Mouse (Mus musculus) heart, adult 2 months (tissue): ENCODE data around the gene Acads. TPM values are rescaled to one million over a fixed set of nuclear protein-coding genes. Genes with fewer than 3 reads are reported as not detected.

Source experiments
- DNase-seq, 2 experiments: peaks; one replicate each; pipeline ENCODE4 v3.0.0; 2021
- H3K27ac ChIP-seq: fragments of 200-600 bp; 2 replicates; pipeline ENCODE4 v1.8.1; 2022
- H3K27me3 ChIP-seq: fragments of 200-500 bp; 2 replicates; pipeline ENCODE4 v1.6.1; 2012; ENCODE audit warnings: mild to moderate bottlenecking, low read length, inconsistent platforms, mixed read lengths; ENCODE audit not compliant: control insufficient read depth, insufficient read depth
- H3K36me3 ChIP-seq: fragments of 200-500 bp; 2 replicates; pipeline ENCODE4 v1.6.1; 2012; ENCODE audit warnings: low read length, inconsistent platforms; ENCODE audit not compliant: control insufficient read depth, insufficient read depth
- H3K4me1 ChIP-seq: fragments of 200-500 bp; 2 replicates; pipeline ENCODE4 v1.6.1; 2011; ENCODE audit warnings: low read length; ENCODE audit not compliant: control insufficient read depth, insufficient read depth
- H3K4me3 ChIP-seq: fragments of 200-600 bp; 2 replicates; pipeline ENCODE4 v1.8.1; 2022
- H3K79me2 ChIP-seq: fragments of 200-500 bp; replicated peaks from 2 replicates; pipeline ENCODE4 v1.6.1; 2012; ENCODE audit warnings: mild to moderate bottlenecking, inconsistent platforms, low read length, moderate library complexity, mixed read lengths; ENCODE audit not compliant: control insufficient read depth, insufficient read depth
- H3K9ac ChIP-seq: fragments of 200-500 bp; 2 replicates; pipeline ENCODE4 v1.6.1; 2012; ENCODE audit warnings: low read depth, mild to moderate bottlenecking, control low read depth, inconsistent platforms, low read length, mixed read lengths
- CTCF ChIP-seq: fragments of 200-600 bp; IDR thresholded peaks from 2 replicates; pipeline ENCODE4 v1.8.1; 2022; ENCODE audit warnings: antibody characterized with exemption, mild to moderate bottlenecking, moderate library complexity
- EP300 ChIP-seq: fragments of 200-500 bp; IDR thresholded peaks from 2 replicates; pipeline ENCODE4 v1.6.1; 2011; ENCODE audit warnings: low read depth, low read length, control low read depth; ENCODE audit not compliant: insufficient read depth
- POLR2A ChIP-seq: fragments of 200-500 bp; IDR thresholded peaks from 2 replicates; pipeline ENCODE4 v1.6.1; 2011; ENCODE audit warnings: mild to moderate bottlenecking, low read depth, low read length, control low read depth; ENCODE audit not compliant: insufficient read depth
- WGBS: fragments of 180-500 bp; shearing (Covaris S2); methylation state at CpG from one replicate; pipeline ENCODE4 v1.1.7; 2018; 5-methylcytosine and 5-hydroxymethylcytosine counted together
- intact Hi-C: fragments of 180-260 bp; cut with DNase I; formaldehyde crosslinking; loops from one replicate; pipeline ENCODE4 v1.15.1; 2025
- polyA plus RNA-seq: library from polyadenylated mRNA; depleted of rRNA; stranded (reverse); fragments of >200 nt; gene quantifications from 2 replicates; pipeline ENCODE4 v1.2.3, GENCODE M21; 2012; rRNA removed
- total RNA-seq, 2 experiments: library from RNA; stranded (reverse); gene quantifications; 2 replicates each; pipeline ENCODE4 v1.2.3; 2021

The Acads gene
- total and polyA plus RNA-seq, 3 experiments: 199 to 256 (median 228) TPM

DNA sequence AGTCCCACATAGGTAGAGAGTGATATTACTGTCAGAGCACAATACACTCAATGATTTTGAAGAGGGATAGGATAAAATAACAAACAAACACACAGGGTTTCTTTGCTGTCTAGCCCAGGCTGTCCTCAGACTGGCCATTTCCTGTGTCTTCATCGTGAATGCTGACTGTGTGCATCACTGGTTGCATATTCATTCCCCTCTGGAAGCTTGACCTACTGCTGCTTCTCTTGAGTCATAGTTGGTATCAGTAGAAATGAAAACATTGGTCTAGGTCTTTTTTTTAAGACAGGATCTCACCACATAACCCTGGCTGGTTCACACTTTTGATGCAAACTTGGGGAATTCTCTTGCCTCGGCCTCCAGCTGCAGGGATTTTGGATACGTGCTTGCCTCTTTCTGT lies 49.5 kb downstream of the Acads start:
- H3K9ac ChIP-seq: no peak overlapping the region
- H3K79me2 ChIP-seq: peaks cover 9% of the 10 kb centered on the region
- TF ChIP-seq CTCF: no peak
- no peak for TF ChIP-seq POLR2A
- no peak for TF ChIP-seq EP300
- DNase-seq: no peak
- H3K4me3 ChIP-seq: no peak overlapping the region
- H3K4me1 ChIP-seq: peaks cover 18% of the 10 kb centered on the region
- H3K27ac ChIP-seq: no peak overlapping the region
- 73% methylated on average over 3 of the region's 3 CpGs for WGBS
- H3K36me3 ChIP-seq: no peaks in the 10 kb centered on the region; the same call in 1 of the 2 replicates
- H3K27me3 ChIP-seq: no peaks in the 10 kb centered on the region
- intact Hi-C loops: no loop called here

DNA sequence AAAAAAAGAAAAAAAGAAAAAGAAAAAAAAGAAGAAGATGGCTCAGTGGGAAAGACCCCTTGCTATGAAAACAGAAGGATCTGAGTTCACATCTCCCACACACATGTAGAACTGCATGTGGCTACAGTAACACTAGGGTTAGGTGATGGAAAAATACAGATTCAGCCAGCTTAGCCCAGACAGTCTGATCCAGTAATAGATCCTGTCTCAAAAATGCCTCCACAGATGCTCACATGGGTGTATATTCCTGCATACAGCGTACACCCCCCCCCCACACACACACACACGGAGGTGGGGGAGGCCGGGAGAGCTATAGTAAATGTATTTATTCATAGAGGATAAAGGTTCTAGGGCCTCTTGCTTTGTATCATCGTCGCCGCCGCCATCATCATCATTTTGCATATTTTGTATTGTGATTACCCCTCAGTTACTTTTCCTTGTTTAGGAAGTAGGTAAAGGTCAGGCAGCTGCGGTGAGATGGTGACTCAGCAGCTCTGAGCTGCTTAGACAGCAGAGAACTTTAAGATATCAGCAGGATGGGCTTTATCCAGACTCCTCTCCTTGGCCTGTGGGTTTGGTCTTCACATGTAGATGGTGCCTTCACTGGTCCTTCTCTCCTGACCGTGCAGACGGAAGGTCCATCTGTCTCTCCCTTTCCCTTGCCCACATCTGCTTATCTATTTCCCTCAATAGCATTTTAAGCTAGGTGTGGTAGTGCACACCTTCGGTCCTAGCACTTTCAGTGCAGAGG lies 50.3 kb downstream of the Acads start:
- DNase-seq: no peak
- no peaks in the 10 kb centered on the region; the same call in 1 of the 2 replicates for H3K36me3 ChIP-seq
- H3K27ac ChIP-seq: no peak overlapping the region
- H3K9ac ChIP-seq: no peak overlapping the region
- intact Hi-C loops: no loop called here
- 80% methylated on average over 11 of the region's 11 CpGs for WGBS
- H3K27me3 ChIP-seq: no peaks in the 10 kb centered on the region
- H3K4me3 ChIP-seq: no peak overlapping the region
- TF ChIP-seq CTCF: no peak
- no peak for TF ChIP-seq POLR2A
- no peak for TF ChIP-seq EP300
- peaks cover 18% of the 10 kb centered on the region for H3K4me1 ChIP-seq
- peaks cover 9% of the 10 kb centered on the region for H3K79me2 ChIP-seq

DNA sequence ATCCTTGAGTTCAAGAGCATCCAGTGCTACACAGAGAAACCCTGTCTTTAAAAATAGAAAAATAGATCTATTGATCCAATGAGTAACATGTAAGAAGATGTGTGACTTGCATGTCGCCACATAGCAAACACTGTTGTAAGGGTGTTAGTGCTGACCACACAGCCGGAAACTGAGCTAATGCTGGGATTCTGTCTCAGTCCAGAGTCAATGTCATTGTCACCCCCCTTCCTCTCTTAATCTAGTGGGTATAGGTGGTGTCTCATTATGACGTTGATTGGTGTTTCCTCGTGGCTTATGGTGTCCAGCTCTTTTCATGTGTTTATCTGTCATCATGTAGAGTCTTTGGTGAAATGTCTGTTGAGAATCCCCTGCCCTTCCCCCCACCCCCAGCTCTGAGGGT lies 52.9 kb downstream of the Acads start:
- WGBS: 47% methylated on average over 4 of the region's 4 CpGs
- peaks cover 12% of the 10 kb centered on the region for H3K4me1 ChIP-seq
- H3K27ac ChIP-seq: no peak overlapping the region
- no peaks in the 10 kb centered on the region; the same call in 1 of the 2 replicates for H3K36me3 ChIP-seq
- DNase-seq: no peak
- no peak overlapping the region for H3K4me3 ChIP-seq
- no peaks in the 10 kb centered on the region for H3K27me3 ChIP-seq
- H3K79me2 ChIP-seq: peaks cover 9% of the 10 kb centered on the region
- intact Hi-C loops: no loop called here
- H3K9ac ChIP-seq: no peak overlapping the region
- TF ChIP-seq EP300 (no peak), CTCF (no peak), POLR2A (no peak)

DNA sequence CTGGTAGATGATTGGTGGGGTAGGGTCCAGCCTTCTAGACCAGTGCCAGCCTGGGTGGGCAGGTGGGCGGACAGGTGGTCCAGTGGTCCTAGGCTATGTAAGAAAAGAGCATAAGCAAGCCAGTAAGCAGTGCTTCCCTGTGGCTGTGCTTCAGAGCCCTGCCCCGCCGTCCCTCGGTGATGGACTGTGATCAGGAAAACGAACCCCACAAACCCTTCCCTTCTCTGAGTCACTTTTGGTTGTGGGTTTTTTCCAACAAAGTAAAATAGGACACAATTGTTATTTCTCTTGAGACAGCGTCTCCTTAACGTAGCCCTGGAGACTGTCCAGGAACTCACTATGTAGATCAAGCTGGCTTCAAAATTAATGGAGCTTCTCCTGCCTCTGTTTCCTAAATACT lies 55.8 kb downstream of the Acads start:
- Histone ChIP-seq H3K4me3 (no peak overlapping the region), H3K79me2 (peaks cover 12% of the 10 kb centered on the region)

DNA sequence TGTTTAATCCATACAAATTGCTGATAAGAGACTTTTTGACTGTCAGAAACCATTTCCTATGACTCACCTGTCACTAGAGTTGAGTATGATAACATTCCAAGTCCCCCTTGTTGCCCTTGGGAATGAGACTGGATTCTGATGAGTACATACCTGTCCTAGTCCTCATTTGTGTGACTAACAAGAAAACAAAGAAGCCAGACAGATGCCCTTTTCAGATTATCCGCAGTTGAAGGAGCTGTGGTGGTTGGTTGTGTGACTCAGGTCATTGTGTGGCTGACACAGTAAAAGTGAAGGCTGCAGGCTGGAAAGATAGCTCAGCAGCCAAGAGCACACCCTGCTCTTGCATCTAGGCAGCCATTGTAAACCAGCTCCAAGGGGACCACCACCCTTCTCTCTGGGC lies 56.6 kb downstream of the Acads start:
- intact Hi-C loops: loop anchor here (5.0 kb wide), 1 partner anchor 50 kb away; the partner anchor contains the start of gene Sppl3
- Histone ChIP-seq H3K27me3 (no peaks in the 10 kb centered on the region), H3K4me1 (peaks cover 10% of the 10 kb centered on the region), H3K36me3 (peaks cover 2% of the 10 kb centered on the region; the same call in 1 of the 2 replicates), H3K9ac (no peak overlapping the region), H3K79me2 (peaks cover 9% of the 10 kb centered on the region), H3K27ac (no peak overlapping the region), H3K4me3 (no peak overlapping the region)
- 67% methylated on average over 1 of the region's 1 CpGs for WGBS
- no peak for DNase-seq
- TF ChIP-seq CTCF: no peak
- no peak for TF ChIP-seq POLR2A
- TF ChIP-seq EP300: no peak

More for the DNA sequence above, 55.8 kb downstream of the Acads start:
- H3K27me3 ChIP-seq: no peaks in the 10 kb centered on the region
- no peak overlapping the region for H3K9ac ChIP-seq
- TF ChIP-seq POLR2A: no peak
- no peak for TF ChIP-seq EP300
- TF ChIP-seq CTCF: no peak
- peaks cover 2% of the 10 kb centered on the region; the same call in 1 of the 2 replicates for H3K36me3 ChIP-seq
- 71% methylated on average over 7 of the region's 7 CpGs for WGBS
- DNase-seq: no peak
- no peak overlapping the region for H3K27ac ChIP-seq
- H3K4me1 ChIP-seq: peaks cover 15% of the 10 kb centered on the region
- intact Hi-C loops: loop anchor here (5.0 kb wide), 1 partner anchor 51 kb away; the partner anchor contains the start of gene Sppl3

DNA sequence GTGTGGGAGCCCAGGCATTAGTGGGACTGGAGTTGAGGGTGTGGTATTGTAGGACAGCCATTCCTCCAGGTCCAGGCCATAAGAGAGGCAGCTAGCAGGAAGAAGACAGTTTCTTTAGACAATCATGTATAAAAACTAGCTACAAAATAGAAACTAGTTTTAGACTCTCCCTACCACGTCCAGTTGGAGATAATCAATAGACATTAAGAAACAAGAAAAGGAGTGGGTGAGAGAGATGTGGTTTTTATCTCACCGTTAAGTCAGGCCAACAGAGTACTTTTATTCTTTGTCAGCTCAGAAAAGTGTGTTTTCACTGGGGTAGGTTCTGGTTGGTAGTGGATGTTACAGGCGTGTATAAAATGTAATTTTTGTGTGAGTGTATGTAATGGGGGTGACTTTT lies 58.2 kb downstream of the Acads start:
- no peak for DNase-seq
- intact Hi-C loops: loop anchor here (5.0 kb wide), 1 partner anchor 49 kb away; the partner anchor contains the start of gene Sppl3
- Histone ChIP-seq H3K27ac (no peak overlapping the region), H3K36me3 (peaks cover 2% of the 10 kb centered on the region; the same call in 1 of the 2 replicates), H3K4me1 (peaks cover 10% of the 10 kb centered on the region), H3K79me2 (peaks cover 9% of the 10 kb centered on the region), H3K9ac (no peak overlapping the region), H3K4me3 (no peak overlapping the region), H3K27me3 (no peaks in the 10 kb centered on the region)
- TF ChIP-seq POLR2A (no peak), CTCF (no peak), EP300 (no peak)
- WGBS: 89% methylated on average over 3 of the region's 3 CpGs

Other genes starting within 250 kb of the Acads start
- gene Oasl2, start 222.4 kb downstream of the Acads start, total RNA-seq: 1 to 10 TPM; 5.8 to 7.3 TPM
- 11.7 and 14.2 TPM in 2 replicates for gene Oasl2, start 222.4 kb downstream of the Acads start, polyA plus RNA-seq
- 1 to 10 TPM in 1 of 2 experiments, under 1 TPM in 1; 0.91 to 1.0 TPM for gene Oasl1, start 196.1 kb downstream of the Acads start, total RNA-seq
- 1.5 and 2.0 TPM in 2 replicates for gene Oasl1, start 196.1 kb downstream of the Acads start, polyA plus RNA-seq
- 10 to 100 TPM; 25.3 to 31.7 TPM for gene 2210016L21Rik, start 177.2 kb downstream of the Acads start, total RNA-seq
- 10.2 and 12.5 TPM in 2 replicates for gene 2210016L21Rik, start 177.2 kb downstream of the Acads start, polyA plus RNA-seq
- not detected for gene Hnf1a, start 148.3 kb downstream of the Acads start, total RNA-seq
- gene Hnf1a, start 148.3 kb downstream of the Acads start, polyA plus RNA-seq: not detected in 2 replicates
- 10 to 100 TPM; 32.0 to 32.2 TPM for gene Sppl3, start 108.2 kb downstream of the Acads start, total RNA-seq
- gene Sppl3, start 108.2 kb downstream of the Acads start, polyA plus RNA-seq: 40.8 and 47.9 TPM in 2 replicates
- not detected for gene Gm10401, start 21.1 kb downstream of the Acads start, total RNA-seq
- gene Gm10401, start 21.1 kb downstream of the Acads start, polyA plus RNA-seq: not detected in 2 replicates
- 10 to 100 TPM; 15.8 to 22.0 TPM for gene Unc119b, start 15.6 kb upstream of the Acads start, total RNA-seq
- gene Unc119b, start 15.6 kb upstream of the Acads start, polyA plus RNA-seq: 18.4 and 27.8 TPM in 2 replicates
- 10 to 100 TPM; 74.6 to 80.6 TPM for gene Mlec, start 38.8 kb upstream of the Acads start, total RNA-seq
- gene Mlec, start 38.8 kb upstream of the Acads start, polyA plus RNA-seq: 40.4 and 75.4 TPM in 2 replicates
- gene Cabp1, start 75.0 kb upstream of the Acads start, total RNA-seq: 1 to 10 TPM; 2.3 to 3.9 TPM
- gene Cabp1, start 75.0 kb upstream of the Acads start, polyA plus RNA-seq: 6.0 and 13.2 TPM in 2 replicates
- gene Pop5, start 116.5 kb upstream of the Acads start, total RNA-seq: 10 to 100 TPM; 32.2 to 38.1 TPM
- gene Pop5, start 116.5 kb upstream of the Acads start, polyA plus RNA-seq: 36.2 and 43.8 TPM in 2 replicates
- 100 to 1,000 TPM; 391 to 397 TPM for gene Rnf10, start 153.6 kb upstream of the Acads start, total RNA-seq
- gene Rnf10, start 153.6 kb upstream of the Acads start, polyA plus RNA-seq: 175 and 205 TPM in 2 replicates
- gene Coq5, start 160.3 kb upstream of the Acads start, total RNA-seq: 100 to 1,000 TPM; 140 to 146 TPM
- gene Coq5, start 160.3 kb upstream of the Acads start, polyA plus RNA-seq: 57.1 and 84.0 TPM in 2 replicates
- 10 to 100 TPM; 65.1 to 85.6 TPM for gene Dynll1, start 181.7 kb upstream of the Acads start, total RNA-seq
- 65.2 and 83.8 TPM in 2 replicates for gene Dynll1, start 181.7 kb upstream of the Acads start, polyA plus RNA-seq
- gene Srsf9, start 207.8 kb upstream of the Acads start, total RNA-seq: 10 to 100 TPM; 14.9 to 16.1 TPM
- 11.8 and 15.3 TPM in 2 replicates for gene Srsf9, start 207.8 kb upstream of the Acads start, polyA plus RNA-seq
- 10 to 100 TPM; 18.1 to 19.8 TPM for gene Gatc, start 221.8 kb upstream of the Acads start, total RNA-seq
- 18.2 and 19.9 TPM in 2 replicates for gene Gatc, start 221.8 kb upstream of the Acads start, polyA plus RNA-seq
- 10 to 100 TPM; 21.8 to 24.3 TPM for gene Triap1, start 221.9 kb upstream of the Acads start, total RNA-seq
- 13.9 and 20.0 TPM in 2 replicates for gene Triap1, start 221.9 kb upstream of the Acads start, polyA plus RNA-seq
- gene Cox6a1, start 229.6 kb upstream of the Acads start, total RNA-seq: 100 to 1,000 TPM; 232 to 256 TPM
- 546 and 797 TPM in 2 replicates for gene Cox6a1, start 229.6 kb upstream of the Acads start, polyA plus RNA-seq